Mouse (Mus musculus) forebrain, embryonic 14.5 days (tissue): Measurements from ENCODE around the gene Mbd5. TPM values are rescaled to one million over a fixed set of nuclear protein-coding genes. Genes with fewer than 3 reads are reported as not detected.

ENCODE experiments used
- ATAC-seq: fragments of 200-750 bp; cut with Nextera tagmentation; 2 replicates; pipeline ENCODE4 v1.8.0; 2017; ENCODE audit warnings: mild to moderate bottlenecking, moderate library complexity
- DNase-seq: peaks from one replicate; pipeline ENCODE4 v3.0.0-alpha.2; 2015; ENCODE audit warnings: low spot score
- H3K27ac ChIP-seq: fragments of 300-500 bp; sonication (generic); 2 replicates; pipeline ENCODE4 v1.5.1; 2014; ENCODE audit warnings: low read depth, mild to moderate bottlenecking, control low read depth, low read length, moderate library complexity
- H3K27me3 ChIP-seq: fragments of 300-500 bp; sonication (generic); replicated peaks from 2 replicates; pipeline ENCODE4 v1.6.1; 2014; ENCODE audit warnings: low read length, control low read depth, mixed read lengths; ENCODE audit not compliant: control insufficient read depth, insufficient read depth
- H3K36me3 ChIP-seq: fragments of 300-500 bp; sonication (generic); 2 replicates; pipeline ENCODE4 v1.6.1; 2014; ENCODE audit warnings: low read length, control low read depth; ENCODE audit not compliant: control insufficient read depth, insufficient read depth
- H3K4me1 ChIP-seq: fragments of 300-500 bp; sonication (generic); 2 replicates; pipeline ENCODE4 v1.6.1; 2014; ENCODE audit warnings: antibody characterized with exemption, low read length, control low read depth; ENCODE audit not compliant: control insufficient read depth, insufficient read depth
- H3K4me2 ChIP-seq: fragments of 300-500 bp; sonication (generic); 2 replicates; pipeline ENCODE4 v1.6.1; 2014; ENCODE audit warnings: mild to moderate bottlenecking, control low read depth, low read length
- H3K4me3 ChIP-seq: fragments of 300-500 bp; sonication (generic); 2 replicates; pipeline ENCODE4 v1.5.1; 2014; ENCODE audit warnings: low read depth, low read length, control low read depth
- H3K9ac ChIP-seq: fragments of 300-500 bp; sonication (generic); 2 replicates; pipeline ENCODE4 v1.6.1; 2014; ENCODE audit warnings: mild to moderate bottlenecking, low read length, control low read depth, moderate library complexity
- H3K9me3 ChIP-seq: fragments of 300-500 bp; sonication (generic); replicated peaks from 2 replicates; pipeline ENCODE4 v1.6.1; 2016; ENCODE audit warnings: low read length, control low read depth, mixed read lengths; ENCODE audit not compliant: control insufficient read depth
- WGBS: fragments of 180-500 bp; shearing (Covaris S2); extraction: QIAGEN DNeasy Blood & Tissue Kit; methylation state at CpG from one replicate; pipeline ENCODE4 v1.1.7; 2014; 5-methylcytosine and 5-hydroxymethylcytosine counted together
- polyA plus RNA-seq: library from polyadenylated mRNA; unstranded; fragments of >200 nt; fragmentation: Nextera tagmentation; extraction: Ambion mirVana; gene quantifications from 2 replicates; pipeline ENCODE4 v1.2.1, GENCODE M21; 2014

The Mbd5 gene
- polyA plus RNA-seq, 1 experiment from 2014 or later: 27.2 TPM

DNA sequence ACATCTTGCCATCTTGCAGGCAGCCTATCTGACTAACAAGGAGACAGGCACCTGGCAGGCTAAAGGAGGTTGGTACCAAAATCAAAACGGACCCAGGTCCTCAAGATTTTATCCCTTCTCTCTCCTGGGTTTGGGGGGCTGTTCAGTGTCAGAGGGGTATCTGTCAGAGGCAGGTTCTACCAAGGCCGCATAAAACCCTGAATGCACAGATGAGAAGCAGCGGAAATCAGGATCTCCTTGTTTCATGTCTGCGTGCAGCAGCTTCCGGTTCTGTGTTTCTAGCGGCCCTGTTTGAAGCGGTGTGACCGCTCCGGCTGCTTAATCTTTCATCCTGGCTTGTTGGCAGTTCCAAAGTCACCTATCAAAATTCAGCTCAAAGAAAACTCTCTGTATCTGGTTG is 386.0 kb downstream of the Mbd5 start:
- H3K27ac ChIP-seq: no peak overlapping the region
- no peak for ATAC-seq
- H3K9ac ChIP-seq: no peak overlapping the region
- H3K4me3 ChIP-seq: no peak overlapping the region
- H3K9me3 ChIP-seq: no peaks in the 10 kb centered on the region
- no peaks in the 10 kb centered on the region for H3K4me1 ChIP-seq
- DNase-seq: no peak
- no peaks in the 10 kb centered on the region for H3K36me3 ChIP-seq
- no peak overlapping the region for H3K4me2 ChIP-seq
- WGBS: 91% methylated on average over 9 of the region's 9 CpGs
- H3K27me3 ChIP-seq: no peaks in the 10 kb centered on the region

GRCm38 (mm10) chr2:49344287-49344686 is 395.0 kb downstream of the Mbd5 start:
- Histone ChIP-seq H3K27me3 (no peaks in the 10 kb centered on the region), H3K4me3 (no peak overlapping the region), H3K4me1 (no peaks in the 10 kb centered on the region), H3K9ac (no peak overlapping the region), H3K36me3 (no peaks in the 10 kb centered on the region), H3K9me3 (no peaks in the 10 kb centered on the region), H3K27ac (no peak overlapping the region), H3K4me2 (no peak overlapping the region)
- WGBS: 80% methylated on average over 2 of the region's 2 CpGs
- DNase-seq: peak; percentile 74
- ATAC-seq: peak; percentile 65; the same call in 1 of the 2 replicates

DNA sequence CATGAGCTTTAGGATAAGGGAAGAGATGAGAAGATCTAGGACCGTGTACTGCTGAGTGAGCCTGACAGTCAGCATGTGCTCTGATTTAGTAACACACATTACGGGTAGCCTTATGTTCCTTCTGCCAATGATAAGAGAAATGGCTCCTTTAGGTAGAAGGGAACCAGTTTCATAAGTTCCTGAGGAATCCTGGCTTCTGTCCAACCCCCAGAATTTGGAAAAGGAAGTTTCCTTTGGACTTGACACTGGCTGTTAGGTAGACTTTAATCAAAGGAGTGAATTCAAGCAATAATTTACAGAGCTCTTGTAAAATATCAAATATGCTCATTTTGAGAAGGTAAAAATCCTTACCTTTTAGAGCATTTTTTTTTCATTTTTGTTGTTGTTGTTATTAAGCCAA is 396.5 kb downstream of the Mbd5 start:
- Histone ChIP-seq H3K4me2 (no peak overlapping the region), H3K4me3 (no peak overlapping the region), H3K4me1 (no peaks in the 10 kb centered on the region), H3K27ac (no peak overlapping the region), H3K9me3 (no peaks in the 10 kb centered on the region), H3K9ac (no peak overlapping the region), H3K36me3 (no peaks in the 10 kb centered on the region), H3K27me3 (no peaks in the 10 kb centered on the region)
- 82% methylated on average over 2 of the region's 2 CpGs for WGBS
- DNase-seq (no peak), ATAC-seq (no peak)

DNA sequence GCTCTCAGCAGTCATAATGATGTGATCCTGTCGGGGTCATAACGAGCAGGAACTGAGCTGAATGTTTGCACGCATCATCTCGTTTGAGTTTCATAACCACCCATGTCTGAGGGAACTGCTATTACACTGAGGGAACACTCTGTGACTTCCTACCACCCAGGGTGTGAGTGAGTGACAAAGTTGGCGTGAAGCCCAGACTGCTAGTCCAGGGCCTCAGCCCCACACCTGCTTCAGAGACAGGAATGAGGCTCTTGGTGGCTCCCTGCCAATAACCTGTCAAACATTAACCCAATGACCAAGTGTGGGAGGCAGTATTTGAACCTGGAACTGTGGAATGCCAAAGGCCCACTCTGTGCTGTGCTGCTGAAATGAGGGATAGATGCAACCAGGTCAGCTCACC is 400.5 kb downstream of the Mbd5 start:
- ATAC-seq (peak; percentile 61; the same call in 1 of the 2 replicates), DNase-seq (peak; percentile 36)
- Histone ChIP-seq H3K27ac (no peak overlapping the region), H3K27me3 (no peaks in the 10 kb centered on the region), H3K9me3 (no peaks in the 10 kb centered on the region), H3K36me3 (no peaks in the 10 kb centered on the region), H3K4me3 (no peak overlapping the region), H3K9ac (no peak overlapping the region), H3K4me2 (no peak overlapping the region), H3K4me1 (no peaks in the 10 kb centered on the region)
- 29% methylated on average over 5 of the region's 5 CpGs for WGBS

DNA sequence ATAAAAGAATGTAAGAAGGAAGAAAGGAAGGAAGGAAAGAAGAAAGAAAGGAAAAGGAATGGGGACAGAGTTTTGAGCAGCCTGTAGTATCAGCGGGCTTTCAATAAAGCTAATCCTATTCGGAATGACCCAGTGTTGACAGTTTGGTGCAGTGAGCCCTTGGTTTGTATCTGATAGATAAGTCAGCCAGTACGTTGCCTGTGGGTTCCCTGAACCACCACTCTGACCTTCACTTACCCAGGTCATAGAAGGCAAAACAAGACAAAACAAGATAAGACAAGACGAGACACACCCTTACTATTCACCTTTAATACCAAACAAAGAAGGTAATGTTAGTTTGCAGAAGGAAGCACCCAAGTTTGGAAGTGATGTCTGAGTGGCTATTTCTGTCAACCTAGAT is 401.5 kb downstream of the Mbd5 start:
- DNase-seq: no peak
- no peak overlapping the region for H3K27ac ChIP-seq
- H3K9ac ChIP-seq: no peak overlapping the region
- no peaks in the 10 kb centered on the region for H3K27me3 ChIP-seq
- no peaks in the 10 kb centered on the region for H3K4me1 ChIP-seq
- ATAC-seq: no peak
- no peak overlapping the region for H3K4me2 ChIP-seq
- H3K36me3 ChIP-seq: no peaks in the 10 kb centered on the region
- H3K9me3 ChIP-seq: no peaks in the 10 kb centered on the region
- 92% methylated on average over 4 of the region's 4 CpGs for WGBS
- H3K4me3 ChIP-seq: no peak overlapping the region

DNA sequence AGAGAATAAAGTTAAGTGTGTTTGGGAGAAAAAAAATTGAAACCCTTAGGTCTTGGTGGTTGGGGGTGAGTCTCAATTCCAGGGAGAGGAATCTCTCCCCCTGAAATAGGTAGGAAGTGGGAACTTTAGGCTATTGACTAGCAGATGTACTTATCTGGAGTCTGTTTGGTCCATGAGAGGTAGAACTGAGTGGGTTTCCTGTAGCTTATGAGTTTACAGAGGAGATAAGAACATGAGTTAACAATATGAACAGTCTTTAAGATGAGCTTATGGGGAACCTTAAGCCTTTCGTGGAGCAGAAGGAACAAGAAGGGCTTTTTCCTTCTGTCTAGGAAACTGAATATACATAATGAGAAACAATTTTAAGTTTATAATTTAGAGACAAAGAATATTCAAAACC is 404.8 kb downstream of the Mbd5 start:
- Histone ChIP-seq H3K4me2 (no peak overlapping the region), H3K4me3 (no peak overlapping the region), H3K27ac (no peak overlapping the region), H3K9me3 (no peaks in the 10 kb centered on the region), H3K27me3 (no peaks in the 10 kb centered on the region), H3K9ac (no peak overlapping the region), H3K36me3 (no peaks in the 10 kb centered on the region), H3K4me1 (no peaks in the 10 kb centered on the region)
- DNase-seq: no peak
- 92% methylated on average over 1 of the region's 1 CpGs for WGBS
- no peak for ATAC-seq

- Histone ChIP-seq H3K4me2 (no peak overlapping the region), H3K27me3 (no peaks in the 10 kb centered on the region), H3K27ac (no peak overlapping the region), H3K9ac (no peak overlapping the region), H3K9me3 (no peaks in the 10 kb centered on the region), H3K4me1 (no peaks in the 10 kb centered on the region), H3K4me3 (no peak overlapping the region), H3K36me3 (no peaks in the 10 kb centered on the region)
- ATAC-seq (no peak), DNase-seq (no peak)
- WGBS: 88% methylated on average over 8 of the region's 8 CpGs
These were observed 406.6 kb downstream of the Mbd5 start for GRCm38 (mm10) chr2:49355867-49356266.

DNA sequence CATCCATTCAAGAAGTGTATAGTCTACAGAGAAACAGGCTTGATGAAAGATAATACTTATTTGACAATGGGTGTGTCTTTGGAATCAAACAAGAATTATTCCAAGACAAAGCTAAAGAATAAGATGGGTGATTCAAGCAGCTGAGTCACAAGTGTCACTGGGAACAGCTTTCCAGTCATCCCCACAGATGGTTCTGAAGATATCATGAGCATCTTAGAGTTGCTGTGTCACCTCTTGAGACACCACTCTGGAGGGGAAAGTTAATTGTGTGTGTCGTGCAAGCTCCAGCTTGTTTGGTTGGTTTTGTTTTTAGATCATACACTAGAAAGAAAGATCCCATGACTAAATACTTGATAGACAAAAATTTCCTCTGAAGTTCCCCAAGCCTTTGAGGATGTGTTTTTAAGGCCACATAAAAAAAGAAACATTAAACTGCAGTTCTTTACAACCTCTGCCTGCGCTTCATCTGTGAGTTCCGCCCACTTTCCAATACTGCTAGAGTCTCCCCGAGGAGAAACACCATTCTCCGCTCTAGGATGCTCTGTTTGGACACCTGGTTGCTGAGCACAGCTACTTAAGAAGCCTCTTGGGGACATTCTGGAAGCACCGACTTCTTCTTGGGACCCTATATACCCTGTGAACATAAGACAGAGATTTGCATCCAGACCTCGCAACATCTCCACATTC is 409.0 kb downstream of the Mbd5 start:
- Histone ChIP-seq H3K9ac (no peak overlapping the region), H3K9me3 (no peaks in the 10 kb centered on the region), H3K4me2 (no peak overlapping the region), H3K27me3 (no peaks in the 10 kb centered on the region), H3K36me3 (no peaks in the 10 kb centered on the region), H3K27ac (no peak overlapping the region), H3K4me3 (no peak overlapping the region), H3K4me1 (no peaks in the 10 kb centered on the region)
- no peak for ATAC-seq
- WGBS: 87% methylated on average over 7 of the region's 7 CpGs
- no peak for DNase-seq

- 71% methylated on average over 4 of the region's 4 CpGs for WGBS
- DNase-seq: peak; percentile 37
- ATAC-seq: no peak
These were observed 409.7 kb downstream of the Mbd5 start for GRCm38 (mm10) chr2:49358839-49359520.

More at GRCm38 (mm10) chr2:49358839-49359520, 409.7 kb downstream of the Mbd5 start:
- no peaks in the 10 kb centered on the region for H3K27me3 ChIP-seq
- no peak overlapping the region for H3K27ac ChIP-seq
- no peaks in the 10 kb centered on the region for H3K36me3 ChIP-seq
- H3K9ac ChIP-seq: no peak overlapping the region
- H3K4me3 ChIP-seq: no peak overlapping the region
- no peaks in the 10 kb centered on the region for H3K4me1 ChIP-seq
- H3K9me3 ChIP-seq: no peaks in the 10 kb centered on the region
- no peak overlapping the region for H3K4me2 ChIP-seq
